Mouse (Mus musculus): ENCODE measurements around the gene Ptch2.

Ptch2 gene

GRCm38 (mm10) chr4:117095551-117096452, at the start of gene Ptch2:
Ptch2 (plus strand) TSS chr4:117096075.
- peak in 1 of 2 experiments; percentile 42 for DNase-seq (ENCODE audit: low spot score in 2 of 2)

GRCm38 (mm10) chr4:117048836-117049235, 47.0 kb upstream of the Ptch2 start:
- DNase-seq (ENCODE audit: low spot score in 2 of 2), result peak in 1 of 2 experiments; percentile 19

GRCm38 (mm10) chr4:117049485-117049884, 46.4 kb upstream of the Ptch2 start:
- no peak for DNase-seq (ENCODE audit: low spot score in 2 of 2)

- no peak for DNase-seq (ENCODE audit: low spot score in 2 of 2)
Measured at GRCm38 (mm10) chr4:117052626-117053025, 43.2 kb upstream of the Ptch2 start.

GRCm38 (mm10) chr4:117053956-117054355, 41.9 kb upstream of the Ptch2 start:
- DNase-seq (ENCODE audit: low spot score in 2 of 2), result no peak

GRCm38 (mm10) chr4:117056102-117056501, 39.8 kb upstream of the Ptch2 start:
- DNase-seq (ENCODE audit: low spot score in 2 of 2), result no peak

- no peak for DNase-seq (ENCODE audit: low spot score in 2 of 2)
Measured at GRCm38 (mm10) chr4:117056514-117056913, 39.4 kb upstream of the Ptch2 start.

GRCm38 (mm10) chr4:117058512-117058911, 37.4 kb upstream of the Ptch2 start:
- DNase-seq (ENCODE audit: low spot score in 2 of 2), result no peak

GRCm38 (mm10) chr4:117062700-117063390, 33.0 kb upstream of the Ptch2 start:
- DNase-seq (ENCODE audit: low spot score in 2 of 2), result no peak

GRCm38 (mm10) chr4:117068035-117068434, 27.8 kb upstream of the Ptch2 start:
- no peak for DNase-seq (ENCODE audit: low spot score in 2 of 2)

GRCm38 (mm10) chr4:117069647-117070046, 26.2 kb upstream of the Ptch2 start:
- DNase-seq (ENCODE audit: low spot score in 2 of 2), result no peak

- no peak for DNase-seq (ENCODE audit: low spot score in 2 of 2)
Measured at GRCm38 (mm10) chr4:117070624-117071023, 25.3 kb upstream of the Ptch2 start.

- DNase-seq (ENCODE audit: low spot score in 2 of 2), result no peak
Measured at GRCm38 (mm10) chr4:117071183-117071582, 24.7 kb upstream of the Ptch2 start.

GRCm38 (mm10) chr4:117087948-117088640, 7.8 kb upstream of the Ptch2 start:
- DNase-seq (ENCODE audit: low spot score in 2 of 2), result no peak

GRCm38 (mm10) chr4:117090586-117090985, 5.3 kb upstream of the Ptch2 start:
- no peak for DNase-seq (ENCODE audit: low spot score in 2 of 2)

GRCm38 (mm10) chr4:117094626-117095361, 1.1 kb upstream of the Ptch2 start:
- DNase-seq (ENCODE audit: low spot score in 2 of 2), result no peak

GRCm38 (mm10) chr4:117096666-117097065, 791 bp downstream of the Ptch2 start:
- no peak for DNase-seq (ENCODE audit: low spot score in 2 of 2)

GRCm38 (mm10) chr4:117097969-117098763, 2.3 kb downstream of the Ptch2 start:
- DNase-seq (ENCODE audit: low spot score in 2 of 2), result no peak

GRCm38 (mm10) chr4:117098764-117099036, 2.8 kb downstream of the Ptch2 start:
- DNase-seq (ENCODE audit: low spot score in 2 of 2), result no peak

GRCm38 (mm10) chr4:117100036-117100435, 4.2 kb downstream of the Ptch2 start:
- DNase-seq (ENCODE audit: low spot score in 2 of 2), result no peak

GRCm38 (mm10) chr4:117101218-117101617, 5.3 kb downstream of the Ptch2 start:
- no peak for DNase-seq (ENCODE audit: low spot score in 2 of 2)
